In the genomic region with DNA sequence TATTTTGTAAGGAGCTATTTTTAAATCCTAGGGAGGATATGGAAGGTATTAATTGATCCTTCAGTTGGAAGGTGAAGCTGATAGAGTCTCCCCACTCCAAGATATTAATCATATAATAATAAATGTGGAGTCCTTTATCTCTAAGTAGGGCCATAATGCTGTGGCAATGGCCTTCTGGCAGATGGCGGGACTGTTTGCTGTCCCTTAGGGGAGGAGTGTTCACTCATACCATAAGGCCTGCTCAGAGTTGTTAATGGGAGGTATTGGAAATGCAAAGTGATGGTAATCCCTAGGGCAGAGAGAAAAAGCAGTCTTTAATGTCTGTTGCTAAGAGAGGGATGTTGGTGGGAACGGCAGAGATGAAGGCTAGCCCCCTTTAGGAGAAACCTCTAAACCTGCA, we compare ENCODE assay signal across 18 mouse cellular contexts. TPM values are rescaled to one million over a fixed set of nuclear protein-coding genes. Genes with fewer than 3 reads are reported as not detected.
DNase-seq lines count a peak whose midpoint lies in the region; ATAC-seq and TF ChIP-seq lines count a peak whose summit lies in the region.
"Had no signal": no experiment of that assay in that cellular context is flagged by ENCODE, and none has a peak within 500 bp of the region (broad histone marks: within the 10 kb centered on the region; RNA-seq: fewer than 3 reads in every experiment).

No protein-coding gene starts in this region.

- no peaks in the 10 kb centered on the region for H3K27me3 ChIP-seq in midbrain, embryonic 11.5 days (ENCODE audit: control insufficient read depth, insufficient read depth, low read length)
- no peaks in the 10 kb centered on the region for H3K27me3 ChIP-seq in midbrain, embryonic 15.5 days (replicated peaks)
- H3K27me3 ChIP-seq: embryonic facial prominence, embryonic 12.5 days; forebrain, embryonic 13.5 days; forebrain, embryonic 15.5 days had no signal

- no peak overlapping the region for H3K4me3 ChIP-seq in midbrain, embryonic 11.5 days (ENCODE audit: low read depth, low read length)
- no peak overlapping the region for H3K4me3 ChIP-seq in midbrain, embryonic 15.5 days
- H3K4me3 ChIP-seq: embryonic facial prominence, embryonic 10.5 days; embryonic facial prominence, embryonic 12.5 days; forebrain, embryonic 13.5 days; forebrain, embryonic 15.5 days had no signal

- no peak overlapping the region for H3K27ac ChIP-seq in midbrain, embryonic 11.5 days (ENCODE audit: low read depth, low read length)
- no peak overlapping the region for H3K27ac ChIP-seq in midbrain, embryonic 15.5 days
- H3K27ac ChIP-seq: embryonic facial prominence, embryonic 10.5 days; embryonic facial prominence, embryonic 12.5 days; forebrain, embryonic 13.5 days; forebrain, embryonic 15.5 days had no signal

- no peak for DNase-seq in midbrain, embryonic 11.5 days (ENCODE audit: low spot score, missing footprints)
- peak; percentile 22 for DNase-seq in brain, embryonic 14.5 days (ENCODE audit: low read depth)
- DNase-seq in mesoderm, embryonic 11.5 days (ENCODE audit: low read depth, low spot score), result peak; percentile 11
- no peak for DNase-seq in right cerebral cortex, postnatal 36 days (ENCODE audit: low spot score in 2 of 2)
- DNase-seq: adrenal gland, adult 2 months; adrenal gland, postnatal 10 days; adrenal gland, postnatal 25 days; cerebellum, adult 11-12 months; cerebellum, adult 2 months; cerebellum, adult 9-10 months; cerebellum, postnatal 10 days; cerebellum, postnatal 25 days; forebrain, postnatal 0 days had no signal

- peak; percentile 58; the same call in 1 of the 2 replicates for ATAC-seq in midbrain, embryonic 11.5 days (ENCODE audit: low FRiP score)
- no peak for ATAC-seq in midbrain, embryonic 15.5 days (replicated peaks)
- ATAC-seq: forebrain, embryonic 13.5 days; forebrain, embryonic 15.5 days; forebrain, postnatal 0 days had no signal

- H3K4me2 ChIP-seq in midbrain, embryonic 11.5 days, result no peak overlapping the region
- no peak overlapping the region for H3K4me2 ChIP-seq in midbrain, embryonic 15.5 days
- H3K4me2 ChIP-seq: embryonic facial prominence, embryonic 12.5 days; forebrain, embryonic 13.5 days; forebrain, embryonic 15.5 days had no signal

- H3K4me1 ChIP-seq in midbrain, embryonic 11.5 days (ENCODE audit: control insufficient read depth, insufficient read depth, low read length), result 0 out of 2 replicates have a peak, but pooled peaks cover 2% of the 10 kb centered on the region
- no peaks in the 10 kb centered on the region for H3K4me1 ChIP-seq in midbrain, embryonic 15.5 days
- H3K4me1 ChIP-seq: embryonic facial prominence, embryonic 10.5 days; embryonic facial prominence, embryonic 12.5 days; forebrain, embryonic 13.5 days; forebrain, embryonic 15.5 days had no signal

- H3K9ac ChIP-seq in midbrain, embryonic 11.5 days (ENCODE audit: low read length), result no peak overlapping the region
- H3K9ac ChIP-seq in midbrain, embryonic 15.5 days, result no peak overlapping the region
- H3K9ac ChIP-seq: embryonic facial prominence, embryonic 12.5 days; forebrain, embryonic 13.5 days; forebrain, embryonic 15.5 days; forebrain, postnatal 0 days had no signal

- no peak for TF ChIP-seq CTCF in brain, embryonic 14.5 days (IDR thresholded peaks at IDR 0.05; ENCODE audit: borderline replicate concordance, extremely low read depth, insufficient read depth, insufficient read length)

- no peak for TF ChIP-seq POLR2A in brain, embryonic 14.5 days (IDR thresholded peaks at IDR 0.05; ENCODE audit: borderline replicate concordance, extremely low read depth, insufficient read depth, insufficient read length, poor library complexity, severe bottlenecking)

- H3K9me3 ChIP-seq in midbrain, embryonic 11.5 days (ENCODE audit: control insufficient read depth, low read length), result no peaks in the 10 kb centered on the region
- H3K9me3 ChIP-seq in midbrain, embryonic 15.5 days, result no peaks in the 10 kb centered on the region
- H3K9me3 ChIP-seq: embryonic facial prominence, embryonic 10.5 days; embryonic facial prominence, embryonic 12.5 days; forebrain, embryonic 13.5 days; forebrain, embryonic 15.5 days had no signal

- 54% methylated on average over 2 of the region's 2 CpGs for WGBS in midbrain, embryonic 11.5 days
- WGBS in midbrain, embryonic 15.5 days, result 32% methylated on average over 2 of the region's 2 CpGs

- no peaks in the 10 kb centered on the region for H3K36me3 ChIP-seq in midbrain, embryonic 11.5 days (ENCODE audit: control insufficient read depth, insufficient read depth, low read length)
- H3K36me3 ChIP-seq in midbrain, embryonic 15.5 days (replicated peaks), result no peaks in the 10 kb centered on the region
- H3K36me3 ChIP-seq: embryonic facial prominence, embryonic 10.5 days; embryonic facial prominence, embryonic 12.5 days; forebrain, embryonic 15.5 days had no signal

RNA-seq across cellular contexts. Expression of gene Gpr160, which starts 10.0 kb away (rescaled TPM):
- 1.1 TPM in 2 replicates for polyA plus RNA-seq in midbrain, embryonic 11.5 days (2014; fragmentation: Nextera tagmentation; extraction: Ambion mirVana)
- 1.0 and 1.5 TPM in 2 replicates for polyA plus RNA-seq in midbrain, embryonic 15.5 days (2015; fragmentation: Nextera tagmentation; extraction: Ambion mirVana)
- 0.72 and 0.75 TPM in 2 replicates for polyA plus RNA-seq in brain, embryonic 14.5 days (2012; rRNA removed)

RNA-seq across cellular contexts. Expression of gene Sec62, which starts 53.1 kb away (rescaled TPM):
- polyA plus RNA-seq in midbrain, embryonic 11.5 days (2014; fragmentation: Nextera tagmentation; extraction: Ambion mirVana), result 73.0 and 75.9 TPM in 2 replicates
- 74.7 and 85.6 TPM in 2 replicates for polyA plus RNA-seq in midbrain, embryonic 15.5 days (2015; fragmentation: Nextera tagmentation; extraction: Ambion mirVana)
- 44.1 and 51.0 TPM in 2 replicates for polyA plus RNA-seq in brain, embryonic 14.5 days (2012; rRNA removed)

Comparison
In these comparisons a context has a peak if more than half of its experiments do, and no peak if none do; other contexts are left out.
1. DNase-seq: peak in brain, embryonic 14.5 days (single experiment) and mesoderm, embryonic 11.5 days (single experiment); none in midbrain, embryonic 11.5 days (single experiment) and right cerebral cortex, postnatal 36 days (0 of 2).